Mouse (Mus musculus): ENCODE measurements at regions not wholly inside any gene's neighbourhood (a gene's known extent, or its start where the extent isn't known, plus 50 kb on each side); places are given as distances from the start of the nearest gene placed in this dataset.

- Histone ChIP-seq H3K27me3 (replicated peaks; ENCODE audit: control insufficient read depth, insufficient read depth, low read length) (no peaks in the 10 kb centered on the region), H3K4me3 (ENCODE audit: low read depth, low read length) (no peak overlapping the region), H3K4me1 (ENCODE audit: control insufficient read depth, insufficient read depth, low read length) (no peaks in the 10 kb centered on the region), H3K27ac (ENCODE audit: low read depth, low read length) (no peak overlapping the region), H3K9ac (ENCODE audit: low read length) (no peak overlapping the region), H3K36me3 (ENCODE audit: control insufficient read depth, insufficient read depth, low read length) (no peaks in the 10 kb centered on the region), H3K4me2 (ENCODE audit: low read length) (no peak overlapping the region), H3K9me3 (replicated peaks; ENCODE audit: control insufficient read depth, low read length) (no peaks in the 10 kb centered on the region)
- DNase-seq (ENCODE audit: low spot score) = no peak
- ATAC-seq = no peak
- WGBS = 85% methylated on average over 8 of the region's 8 CpGs
Observed at GRCm38 (mm10) chr14:46569273-46569672, 178.8 kb upstream of the Bmp4 start.

GRCm38 (mm10) chr14:46567411-46567780, 176.9 kb upstream of the Bmp4 start:
- no peaks in the 10 kb centered on the region for H3K9me3 ChIP-seq (replicated peaks; ENCODE audit: control insufficient read depth, low read length)
- H3K9ac ChIP-seq (ENCODE audit: low read length) = no peak overlapping the region
- 72% methylated on average over 3 of the region's 3 CpGs for WGBS
- no peak overlapping the region for H3K27ac ChIP-seq (ENCODE audit: low read depth, low read length)
- no peaks in the 10 kb centered on the region for H3K4me1 ChIP-seq (ENCODE audit: control insufficient read depth, insufficient read depth, low read length)
- no peak overlapping the region for H3K4me2 ChIP-seq (ENCODE audit: low read length)
- H3K4me3 ChIP-seq (ENCODE audit: low read depth, low read length) = no peak overlapping the region
- DNase-seq (ENCODE audit: low spot score) (no peak), ATAC-seq (no peak)
- no peaks in the 10 kb centered on the region for H3K27me3 ChIP-seq (replicated peaks; ENCODE audit: control insufficient read depth, insufficient read depth, low read length)
- H3K36me3 ChIP-seq (ENCODE audit: control insufficient read depth, insufficient read depth, low read length) = no peaks in the 10 kb centered on the region

- DNase-seq (ENCODE audit: low spot score) (no peak), ATAC-seq (no peak)
- 64% methylated on average over 9 of the region's 9 CpGs for WGBS
- Histone ChIP-seq H3K4me3 (ENCODE audit: low read depth, low read length) (no peak overlapping the region), H3K27ac (ENCODE audit: low read depth, low read length) (no peak overlapping the region), H3K36me3 (ENCODE audit: control insufficient read depth, insufficient read depth, low read length) (no peaks in the 10 kb centered on the region), H3K27me3 (replicated peaks; ENCODE audit: control insufficient read depth, insufficient read depth, low read length) (no peaks in the 10 kb centered on the region), H3K4me2 (ENCODE audit: low read length) (no peak overlapping the region), H3K9me3 (replicated peaks; ENCODE audit: control insufficient read depth, low read length) (no peaks in the 10 kb centered on the region), H3K9ac (ENCODE audit: low read length) (no peak overlapping the region), H3K4me1 (ENCODE audit: control insufficient read depth, insufficient read depth, low read length) (no peaks in the 10 kb centered on the region)
Observed at GRCm38 (mm10) chr14:46566681-46567410, 176.4 kb upstream of the Bmp4 start.

- peak; percentile 56 for DNase-seq (ENCODE audit: low spot score)
- 13% methylated on average over 3 of the region's 3 CpGs for WGBS
- H3K36me3 ChIP-seq (ENCODE audit: control insufficient read depth, insufficient read depth, low read length) = no peaks in the 10 kb centered on the region
- H3K9me3 ChIP-seq (replicated peaks; ENCODE audit: control insufficient read depth, low read length) = no peaks in the 10 kb centered on the region
- 0 out of 2 replicates have a peak, but pooled peaks have one; percentile 32 for ATAC-seq
- no peak overlapping the region for H3K27ac ChIP-seq (ENCODE audit: low read depth, low read length)
- no peak overlapping the region for H3K9ac ChIP-seq (ENCODE audit: low read length)
- no peaks in the 10 kb centered on the region for H3K27me3 ChIP-seq (replicated peaks; ENCODE audit: control insufficient read depth, insufficient read depth, low read length)
- H3K4me2 ChIP-seq (ENCODE audit: low read length) = no peak overlapping the region
- H3K4me3 ChIP-seq (ENCODE audit: low read depth, low read length) = no peak overlapping the region
- H3K4me1 ChIP-seq (ENCODE audit: control insufficient read depth, insufficient read depth, low read length) = no peaks in the 10 kb centered on the region
Observed at GRCm38 (mm10) chr14:46564998-46565397, 174.5 kb upstream of the Bmp4 start.

- ATAC-seq (no peak), DNase-seq (ENCODE audit: low spot score) (no peak)
- no peaks in the 10 kb centered on the region for H3K4me1 ChIP-seq (ENCODE audit: control insufficient read depth, insufficient read depth, low read length)
- H3K4me2 ChIP-seq (ENCODE audit: low read length) = no peak overlapping the region
- 90% methylated on average over 5 of the region's 5 CpGs for WGBS
- H3K36me3 ChIP-seq (ENCODE audit: control insufficient read depth, insufficient read depth, low read length) = no peaks in the 10 kb centered on the region
- no peak overlapping the region for H3K27ac ChIP-seq (ENCODE audit: low read depth, low read length)
- H3K4me3 ChIP-seq (ENCODE audit: low read depth, low read length) = no peak overlapping the region
- H3K9ac ChIP-seq (ENCODE audit: low read length) = no peak overlapping the region
- H3K9me3 ChIP-seq (replicated peaks; ENCODE audit: control insufficient read depth, low read length) = no peaks in the 10 kb centered on the region
- H3K27me3 ChIP-seq (replicated peaks; ENCODE audit: control insufficient read depth, insufficient read depth, low read length) = no peaks in the 10 kb centered on the region
Observed at GRCm38 (mm10) chr14:46562016-46562415, 171.5 kb upstream of the Bmp4 start.

GRCm38 (mm10) chr14:46553239-46553638, 162.8 kb upstream of the Bmp4 start:
- no peak for ATAC-seq
- no peak overlapping the region for H3K4me3 ChIP-seq (ENCODE audit: low read depth, low read length)
- no peaks in the 10 kb centered on the region for H3K9me3 ChIP-seq (replicated peaks; ENCODE audit: control insufficient read depth, low read length)
- no peak overlapping the region for H3K27ac ChIP-seq (ENCODE audit: low read depth, low read length)
- H3K36me3 ChIP-seq (ENCODE audit: control insufficient read depth, insufficient read depth, low read length) = no peaks in the 10 kb centered on the region
- H3K27me3 ChIP-seq (replicated peaks; ENCODE audit: control insufficient read depth, insufficient read depth, low read length) = no peaks in the 10 kb centered on the region
- H3K9ac ChIP-seq (ENCODE audit: low read length) = no peak overlapping the region
- 96% methylated on average over 2 of the region's 2 CpGs for WGBS
- H3K4me1 ChIP-seq (ENCODE audit: control insufficient read depth, insufficient read depth, low read length) = no peaks in the 10 kb centered on the region
- H3K4me2 ChIP-seq (ENCODE audit: low read length) = no peak overlapping the region
- DNase-seq (ENCODE audit: low spot score) = no peak

- DNase-seq (ENCODE audit: low spot score) (no peak), ATAC-seq (no peak)
- 78% methylated on average over 6 of the region's 6 CpGs for WGBS
- H3K9ac ChIP-seq (ENCODE audit: low read length) = no peak overlapping the region
- no peaks in the 10 kb centered on the region for H3K36me3 ChIP-seq (ENCODE audit: control insufficient read depth, insufficient read depth, low read length)
- no peak overlapping the region for H3K4me2 ChIP-seq (ENCODE audit: low read length)
- H3K9me3 ChIP-seq (replicated peaks; ENCODE audit: control insufficient read depth, low read length) = no peaks in the 10 kb centered on the region
- no peaks in the 10 kb centered on the region for H3K27me3 ChIP-seq (replicated peaks; ENCODE audit: control insufficient read depth, insufficient read depth, low read length)
- H3K4me1 ChIP-seq (ENCODE audit: control insufficient read depth, insufficient read depth, low read length) = no peaks in the 10 kb centered on the region
- H3K4me3 ChIP-seq (ENCODE audit: low read depth, low read length) = no peak overlapping the region
- no peak overlapping the region for H3K27ac ChIP-seq (ENCODE audit: low read depth, low read length)
Observed at GRCm38 (mm10) chr14:46546146-46546545, 155.7 kb upstream of the Bmp4 start.

GRCm38 (mm10) chr14:46539466-46540187, 149.2 kb upstream of the Bmp4 start:
- Histone ChIP-seq H3K4me2 (ENCODE audit: low read length) (no peak overlapping the region), H3K9ac (ENCODE audit: low read length) (no peak overlapping the region), H3K27ac (ENCODE audit: low read depth, low read length) (no peak overlapping the region), H3K9me3 (replicated peaks; ENCODE audit: control insufficient read depth, low read length) (no peaks in the 10 kb centered on the region), H3K4me1 (ENCODE audit: control insufficient read depth, insufficient read depth, low read length) (no peaks in the 10 kb centered on the region), H3K36me3 (ENCODE audit: control insufficient read depth, insufficient read depth, low read length) (no peaks in the 10 kb centered on the region), H3K27me3 (replicated peaks; ENCODE audit: control insufficient read depth, insufficient read depth, low read length) (no peaks in the 10 kb centered on the region), H3K4me3 (ENCODE audit: low read depth, low read length) (no peak overlapping the region)
- ATAC-seq = no peak
- DNase-seq (ENCODE audit: low spot score) = no peak
- WGBS = 92% methylated on average over 6 of the region's 6 CpGs

GRCm38 (mm10) chr14:46536002-46536762, 145.7 kb upstream of the Bmp4 start:
- Histone ChIP-seq H3K9ac (ENCODE audit: low read length) (no peak overlapping the region), H3K27ac (ENCODE audit: low read depth, low read length) (no peak overlapping the region), H3K4me1 (ENCODE audit: control insufficient read depth, insufficient read depth, low read length) (no peaks in the 10 kb centered on the region), H3K36me3 (ENCODE audit: control insufficient read depth, insufficient read depth, low read length) (no peaks in the 10 kb centered on the region), H3K4me2 (ENCODE audit: low read length) (no peak overlapping the region), H3K27me3 (replicated peaks; ENCODE audit: control insufficient read depth, insufficient read depth, low read length) (no peaks in the 10 kb centered on the region), H3K9me3 (replicated peaks; ENCODE audit: control insufficient read depth, low read length) (no peaks in the 10 kb centered on the region), H3K4me3 (ENCODE audit: low read depth, low read length) (no peak overlapping the region)
- no peak for ATAC-seq
- no peak for DNase-seq (ENCODE audit: low spot score)
- 88% methylated on average over 10 of the region's 10 CpGs for WGBS
